29 mouse cellular contexts compared by ENCODE assay signal in the genomic region with DNA sequence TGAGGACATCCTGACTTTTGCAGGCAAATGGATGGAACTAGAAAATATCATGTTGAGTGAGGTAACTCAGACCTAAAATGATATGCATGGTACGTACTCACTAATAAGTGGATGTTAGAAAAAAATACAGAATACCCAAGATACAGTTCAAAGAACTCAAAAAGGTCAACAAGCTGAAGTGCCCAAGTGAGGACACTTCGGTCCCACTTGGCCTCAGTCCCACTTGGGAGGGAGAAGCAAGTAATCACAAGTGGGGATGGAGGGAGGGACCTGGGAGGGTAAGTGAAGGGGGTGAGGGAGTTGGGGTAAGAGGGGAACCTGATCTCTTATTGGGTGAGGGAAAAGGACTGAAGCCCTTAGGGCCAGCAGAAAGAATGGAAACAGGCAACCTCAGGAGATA. TPM values are rescaled to one million over a fixed set of nuclear protein-coding genes. Genes with fewer than 3 reads are reported as not detected.
"Had no signal": no experiment of that assay in that cellular context is flagged by ENCODE, and none has a peak within 500 bp of the region (broad histone marks: within the 10 kb centered on the region; RNA-seq: fewer than 3 reads in every experiment).

No protein-coding gene starts in this region.

- H3K36me3 ChIP-seq: intestine, embryonic 15.5 days; kidney, embryonic 15.5 days; limb, embryonic 10.5 days; limb, embryonic 13.5 days; liver, embryonic 12.5 days; liver, embryonic 15.5 days; lung, embryonic 15.5 days; neural tube, embryonic 12.5 days; neural tube, embryonic 15.5 days had no signal

- H3K9me3 ChIP-seq: intestine, embryonic 15.5 days; kidney, embryonic 15.5 days; limb, embryonic 10.5 days; limb, embryonic 13.5 days; liver, embryonic 12.5 days; liver, embryonic 15.5 days; lung, embryonic 15.5 days; neural tube, embryonic 12.5 days; neural tube, embryonic 15.5 days had no signal

- H3K27ac ChIP-seq: intestine, embryonic 15.5 days; kidney, embryonic 15.5 days; limb, embryonic 10.5 days; limb, embryonic 13.5 days; liver, embryonic 12.5 days; liver, embryonic 15.5 days; lung, embryonic 15.5 days; neural tube, embryonic 12.5 days; neural tube, embryonic 15.5 days; stomach, postnatal 0 days had no signal

- ATAC-seq: intestine, embryonic 15.5 days; liver, embryonic 12.5 days had no signal

- H3K4me3 ChIP-seq: intestine, embryonic 15.5 days; kidney, embryonic 15.5 days; limb, embryonic 10.5 days; limb, embryonic 13.5 days; liver, embryonic 12.5 days; liver, embryonic 15.5 days; lung, embryonic 15.5 days; neural tube, embryonic 12.5 days; neural tube, embryonic 15.5 days had no signal

- H3K9ac ChIP-seq: intestine, embryonic 15.5 days; kidney, embryonic 15.5 days; limb, embryonic 13.5 days; liver, embryonic 12.5 days; liver, embryonic 15.5 days; lung, embryonic 15.5 days; neural tube, embryonic 12.5 days; neural tube, embryonic 15.5 days had no signal

- DNase-seq: kidney, adult 11 months; kidney, adult 8-10 months; kidney, postnatal 10 days; kidney, postnatal 36 days; liver; midbrain, embryonic 14.5 days; right cerebral cortex, adult 18-20 months; right cerebral cortex, postnatal 14 days; thymus, adult 2 months; thymus, postnatal 14 days; thymus, postnatal 4 days had no signal

- H3K4me2 ChIP-seq: intestine, embryonic 15.5 days; kidney, embryonic 15.5 days; limb, embryonic 13.5 days; liver, embryonic 12.5 days; liver, embryonic 15.5 days; lung, embryonic 15.5 days; midbrain, embryonic 11.5 days; neural tube, embryonic 12.5 days; neural tube, embryonic 15.5 days had no signal

- H3K27me3 ChIP-seq: intestine, embryonic 15.5 days; kidney, embryonic 15.5 days; limb, embryonic 13.5 days; liver, embryonic 12.5 days; liver, embryonic 15.5 days; lung, embryonic 15.5 days; neural tube, embryonic 12.5 days; neural tube, embryonic 15.5 days had no signal

- H3K4me1 ChIP-seq: intestine, embryonic 15.5 days; limb, embryonic 13.5 days; liver, embryonic 12.5 days; liver, embryonic 15.5 days; lung, embryonic 15.5 days; neural tube, embryonic 12.5 days; neural tube, embryonic 15.5 days had no signal

RNA-seq across cellular contexts. Expression of a gene that starts 4.8 kb away (rescaled TPM):
- total RNA-seq: layer of hippocampus, postnatal 14 days; left cerebral cortex, postnatal 25 days; megakaryocyte progenitor cell, adult 5-6 weeks; megakaryocyte-erythroid progenitor cell, adult 5-6 weeks had no signal
- polyA plus RNA-seq: intestine, embryonic 15.5 days; limb, embryonic 10.5 days; limb, embryonic 13.5 days; liver, embryonic 15.5 days; lung, embryonic 15.5 days; midbrain, embryonic 11.5 days; midbrain, embryonic 14.5 days; midbrain, postnatal 0 days; neural tube, embryonic 15.5 days; spleen, adult 2 months had no signal

RNA-seq across cellular contexts. Expression of a gene that starts 20.0 kb away (rescaled TPM):
- total RNA-seq: layer of hippocampus, postnatal 14 days; left cerebral cortex, postnatal 25 days; megakaryocyte progenitor cell, adult 5-6 weeks; megakaryocyte-erythroid progenitor cell, adult 5-6 weeks; midbrain, postnatal 0 days had no signal
- polyA plus RNA-seq: kidney, embryonic 15.5 days; limb, embryonic 10.5 days; limb, embryonic 13.5 days; liver, embryonic 12.5 days; liver, embryonic 15.5 days; lung, embryonic 15.5 days; midbrain, embryonic 11.5 days; midbrain, embryonic 14.5 days; midbrain, postnatal 0 days; neural tube, embryonic 12.5 days; neural tube, embryonic 15.5 days; spleen, adult 2 months; stomach, embryonic 14.5 days; stomach, postnatal 0 days had no signal

RNA-seq across cellular contexts. Expression of a gene that starts 34.4 kb away (rescaled TPM):
- total RNA-seq: layer of hippocampus, postnatal 14 days; left cerebral cortex, postnatal 25 days; megakaryocyte progenitor cell, adult 5-6 weeks; megakaryocyte-erythroid progenitor cell, adult 5-6 weeks; midbrain, postnatal 0 days had no signal
- polyA plus RNA-seq: intestine, embryonic 15.5 days; kidney, embryonic 15.5 days; limb, embryonic 10.5 days; limb, embryonic 13.5 days; liver, embryonic 12.5 days; liver, embryonic 15.5 days; lung, embryonic 15.5 days; midbrain, embryonic 11.5 days; midbrain, embryonic 14.5 days; midbrain, postnatal 0 days; neural tube, embryonic 12.5 days; neural tube, embryonic 15.5 days; spleen, adult 2 months; stomach, embryonic 14.5 days; stomach, postnatal 0 days had no signal

RNA-seq across cellular contexts. Expression of a gene that starts 38.5 kb away (rescaled TPM):
- total RNA-seq: layer of hippocampus, postnatal 14 days; left cerebral cortex, postnatal 25 days; megakaryocyte progenitor cell, adult 5-6 weeks; megakaryocyte-erythroid progenitor cell, adult 5-6 weeks; midbrain, postnatal 0 days had no signal
- polyA plus RNA-seq: intestine, embryonic 15.5 days; kidney, embryonic 15.5 days; limb, embryonic 10.5 days; limb, embryonic 13.5 days; liver, embryonic 12.5 days; liver, embryonic 15.5 days; lung, embryonic 15.5 days; midbrain, embryonic 11.5 days; midbrain, embryonic 14.5 days; midbrain, postnatal 0 days; neural tube, embryonic 12.5 days; neural tube, embryonic 15.5 days; spleen, adult 2 months; stomach, embryonic 14.5 days had no signal

RNA-seq across cellular contexts. Expression of a gene that starts 52.7 kb away (rescaled TPM):
- total RNA-seq: layer of hippocampus, postnatal 14 days; left cerebral cortex, postnatal 25 days; megakaryocyte progenitor cell, adult 5-6 weeks; megakaryocyte-erythroid progenitor cell, adult 5-6 weeks; midbrain, postnatal 0 days had no signal
- polyA plus RNA-seq: intestine, embryonic 15.5 days; kidney, embryonic 15.5 days; limb, embryonic 10.5 days; limb, embryonic 13.5 days; liver, embryonic 12.5 days; liver, embryonic 15.5 days; lung, embryonic 15.5 days; midbrain, embryonic 11.5 days; midbrain, embryonic 14.5 days; midbrain, postnatal 0 days; neural tube, embryonic 12.5 days; neural tube, embryonic 15.5 days; spleen, adult 2 months; stomach, embryonic 14.5 days; thymus, adult 2 months had no signal
